Comparison of ENCODE assay signal across 8 mouse cellular contexts in the genomic region with DNA sequence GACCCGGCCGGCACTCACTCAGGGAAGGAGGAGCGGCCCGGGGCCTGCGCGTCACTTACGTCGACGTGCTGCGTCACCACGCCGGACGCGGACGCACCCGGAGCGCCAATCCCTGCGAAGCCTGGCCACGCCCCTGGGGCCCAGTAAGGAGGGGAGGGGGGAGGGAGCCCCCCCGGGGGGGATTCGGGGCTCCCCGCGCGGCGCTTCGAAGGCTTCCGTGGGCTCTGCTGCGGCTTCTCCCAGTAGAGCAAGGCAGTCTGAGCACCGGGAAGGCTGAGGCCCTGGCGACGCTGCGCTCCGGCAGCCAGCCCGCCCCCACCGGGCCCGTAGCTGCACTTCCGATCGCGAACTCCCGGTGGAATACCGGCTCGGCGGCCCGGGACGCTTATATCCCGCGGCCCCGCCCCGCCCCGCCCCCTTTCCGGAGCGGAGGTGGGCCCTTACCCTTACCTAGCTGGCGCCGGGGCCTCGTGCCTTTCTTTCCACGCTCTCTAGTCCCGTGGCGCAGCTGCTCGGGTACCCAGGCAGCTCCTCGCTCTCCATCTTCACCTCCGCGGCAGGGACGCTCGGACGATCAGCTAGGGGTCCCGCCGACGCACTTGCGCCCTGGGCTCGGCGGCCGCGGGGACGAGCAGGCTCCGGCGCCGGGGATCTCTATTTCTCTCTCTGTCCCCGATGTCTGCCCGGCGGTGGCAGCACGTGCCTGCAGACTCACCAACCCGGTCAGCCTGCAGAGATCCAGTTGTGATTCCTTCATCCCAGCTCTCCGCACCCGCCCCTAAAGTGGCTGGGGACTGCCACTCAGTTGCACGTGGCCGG. TPM values are rescaled to one million over a fixed set of nuclear protein-coding genes. Genes with fewer than 3 reads are reported as not detected.
A peak's percentile ranks its signal among the peaks of the same experiment; 100 is the strongest.
DNase-seq lines count a peak whose midpoint lies in the region; ATAC-seq lines count a peak whose summit lies in the region.

A gene (minus strand): TSS at position 129 of the 819 bp plus-strand sequence.

- peak within 1 kb of the TSS; percentile 89 for H3K9ac ChIP-seq in hindbrain, embryonic 11.5 days (ENCODE audit: low read depth, low read length)

- H3K4me1 ChIP-seq in hindbrain, embryonic 11.5 days (replicated peaks; ENCODE audit: control insufficient read depth, insufficient read depth, low read length), result peaks cover 3% of the 10 kb centered on the region; the same call in 1 of the 2 replicates

- H3K4me2 ChIP-seq in hindbrain, embryonic 11.5 days (replicated peaks; ENCODE audit: low read depth, low read length), result peak within 1 kb of the TSS; percentile 71

- WGBS in hindbrain, embryonic 11.5 days, result under 1% methylated on average over 56 of the region's 86 CpGs

- H3K4me3 ChIP-seq in hindbrain, embryonic 11.5 days (ENCODE audit: low read depth, low read length), result peak within 1 kb of the TSS; percentile 84

- H3K36me3 ChIP-seq in hindbrain, embryonic 11.5 days (ENCODE audit: control insufficient read depth, insufficient read depth, low read length), result 0 out of 2 replicates have a peak, but pooled peaks cover 3% of the 10 kb centered on the region

- peak within 1 kb of the TSS; percentile 93 for H3K27ac ChIP-seq in hindbrain, embryonic 11.5 days (ENCODE audit: low read depth, low read length)

- no peaks in the 10 kb centered on the region for H3K27me3 ChIP-seq in hindbrain, embryonic 11.5 days (ENCODE audit: control insufficient read depth, insufficient read depth, low read length)

- peak; percentile 97 for ATAC-seq in frontal cortex, adult (ENCODE audit: low TSS enrichment)
- peak; percentile 98 for ATAC-seq in hindbrain, embryonic 11.5 days (ENCODE audit: low FRiP score)

- no peaks in the 10 kb centered on the region for H3K9me3 ChIP-seq in hindbrain, embryonic 11.5 days (ENCODE audit: control insufficient read depth, low read length)

- peak; percentile 96 for DNase-seq in MN1 (ENCODE audit: low spot score)
- peak; percentile 92 for DNase-seq in cerebellum, adult 9-10 months
- DNase-seq in hindbrain, embryonic 11.5 days (ENCODE audit: low spot score), result peak; percentile 97
- DNase-seq in layer of hippocampus, postnatal 10 days (ENCODE audit: low spot score in 2 of 2), result peak; percentile 87 to 91
- DNase-seq in lung, postnatal 10 days, result peak; percentile 96
- peak; percentile 94 for DNase-seq in ovary, postnatal 36 days (ENCODE audit: low spot score)
- DNase-seq in thymus, postnatal 25 days, result peak; percentile 93

RNA-seq across cellular contexts. Expression of the gene that starts here (rescaled TPM):
- 44.1 and 45.9 TPM in 2 replicates for polyA plus RNA-seq in hindbrain, embryonic 11.5 days (2014; fragmentation: Nextera tagmentation; extraction: Ambion mirVana)
- 10 to 100 TPM; 38.2 to 44.0 TPM for total RNA-seq in layer of hippocampus, postnatal 10 days (2021)

Comparison
In these comparisons a context has a peak if more than half of its experiments do, and no peak if none do; other contexts are left out.
1. Peak in every context shown above with its lines: DNase-seq, ATAC-seq, H3K4me3 ChIP-seq and H3K27ac ChIP-seq.